Mouse (Mus musculus): ENCODE results near the gene Myzap. TPM values are rescaled to one million over a fixed set of nuclear protein-coding genes. Genes with fewer than 3 reads are reported as not detected.

Myzap gene
- polyA plus RNA-seq, 1 experiment from 2014 or later, result 2.4 TPM

DNA sequence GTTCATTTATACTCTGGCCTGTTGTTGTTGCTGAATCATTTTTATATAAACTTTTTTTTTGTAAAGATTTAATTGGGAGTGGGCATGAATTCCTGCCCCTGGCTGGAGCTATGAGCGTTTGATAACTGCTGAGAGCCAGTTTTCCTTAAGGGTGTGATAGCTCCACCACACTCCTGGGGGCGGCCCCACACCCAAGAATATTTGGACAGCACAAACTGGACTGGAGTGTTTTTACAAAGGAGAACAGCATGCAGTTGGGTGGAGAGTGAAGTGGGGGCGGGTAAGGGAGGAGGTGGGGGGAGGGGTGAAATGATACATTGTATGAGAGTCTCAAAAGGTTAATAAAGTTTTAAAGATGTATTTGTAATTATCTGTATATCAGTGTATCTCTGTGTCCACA lies 24.8 kb downstream of the Myzap start:
- H3K4me2 ChIP-seq (ENCODE audit: low read depth, low read length), result no peak overlapping the region
- H3K27ac ChIP-seq (ENCODE audit: low read depth, low read length), result no peak overlapping the region
- no peaks in the 10 kb centered on the region for H3K36me3 ChIP-seq (ENCODE audit: control insufficient read depth, insufficient read depth, low read length)
- H3K4me3 ChIP-seq (ENCODE audit: low read depth, low read length), result no peak overlapping the region
- no peaks in the 10 kb centered on the region for H3K27me3 ChIP-seq (ENCODE audit: control insufficient read depth, insufficient read depth, low read length)
- no peaks in the 10 kb centered on the region for H3K9me3 ChIP-seq (ENCODE audit: control insufficient read depth, low read length)
- H3K4me1 ChIP-seq (ENCODE audit: control insufficient read depth, insufficient read depth, low read length), result no peaks in the 10 kb centered on the region
- H3K9ac ChIP-seq (replicated peaks; ENCODE audit: low read depth, low read length), result no peak overlapping the region
- no peak for ATAC-seq (ENCODE audit: low read depth)
- 69% methylated on average over 3 of the region's 3 CpGs for WGBS

DNA sequence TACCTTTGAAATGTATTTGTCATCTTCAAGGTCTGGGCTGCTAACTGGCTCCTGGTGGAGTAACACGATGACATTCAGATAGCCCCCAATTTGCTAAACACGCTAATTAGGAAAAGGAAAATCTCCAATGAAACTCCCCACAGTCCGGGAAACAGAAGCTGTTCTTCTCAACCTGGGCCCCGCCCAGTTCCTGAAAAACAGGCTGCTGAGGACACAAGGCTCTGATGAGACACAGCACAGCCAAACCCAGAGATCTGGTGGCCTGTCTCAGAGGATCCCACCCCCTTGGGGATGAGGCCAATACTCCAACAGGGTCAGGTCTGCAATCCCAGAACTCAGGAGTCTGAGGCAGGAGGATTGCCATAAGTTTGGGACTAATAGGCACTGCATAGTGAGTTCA lies 25.4 kb downstream of the Myzap start:
- H3K27me3 ChIP-seq (ENCODE audit: control insufficient read depth, insufficient read depth, low read length), result no peaks in the 10 kb centered on the region
- H3K4me1 ChIP-seq (ENCODE audit: control insufficient read depth, insufficient read depth, low read length), result no peaks in the 10 kb centered on the region
- no peak overlapping the region for H3K4me2 ChIP-seq (ENCODE audit: low read depth, low read length)
- no peak overlapping the region for H3K9ac ChIP-seq (replicated peaks; ENCODE audit: low read depth, low read length)
- 41% methylated on average over 4 of the region's 4 CpGs for WGBS
- no peaks in the 10 kb centered on the region for H3K9me3 ChIP-seq (ENCODE audit: control insufficient read depth, low read length)
- ATAC-seq (ENCODE audit: low read depth), result no peak
- H3K36me3 ChIP-seq (ENCODE audit: control insufficient read depth, insufficient read depth, low read length), result no peaks in the 10 kb centered on the region
- H3K4me3 ChIP-seq (ENCODE audit: low read depth, low read length), result no peak overlapping the region
- H3K27ac ChIP-seq (ENCODE audit: low read depth, low read length), result no peak overlapping the region

DNA sequence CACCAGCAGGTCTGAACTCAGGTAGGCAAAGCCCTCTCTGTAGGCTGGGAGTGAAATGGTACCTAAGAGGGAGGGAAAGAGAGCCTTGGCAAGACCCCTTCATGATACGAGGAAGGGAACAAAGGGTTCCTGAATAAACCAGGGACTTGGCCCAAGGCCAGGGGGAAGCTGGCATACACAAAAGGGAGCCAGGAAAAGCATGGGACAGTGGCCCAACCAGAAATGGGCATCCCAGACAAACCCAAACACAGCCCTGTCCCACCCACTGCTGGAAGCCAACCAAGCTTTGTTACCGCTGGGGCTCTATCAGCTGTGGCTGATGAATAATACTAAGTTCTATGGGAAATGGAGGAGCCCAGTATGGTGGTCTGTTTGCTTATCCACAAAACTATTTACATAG lies 34.4 kb downstream of the Myzap start:
- H3K9me3 ChIP-seq (ENCODE audit: control insufficient read depth, low read length), result no peaks in the 10 kb centered on the region
- H3K9ac ChIP-seq (replicated peaks; ENCODE audit: low read depth, low read length), result no peak overlapping the region
- H3K4me3 ChIP-seq (ENCODE audit: low read depth, low read length), result no peak overlapping the region
- H3K27ac ChIP-seq (ENCODE audit: low read depth, low read length), result no peak overlapping the region
- no peaks in the 10 kb centered on the region for H3K36me3 ChIP-seq (ENCODE audit: control insufficient read depth, insufficient read depth, low read length)
- H3K4me1 ChIP-seq (ENCODE audit: control insufficient read depth, insufficient read depth, low read length), result no peaks in the 10 kb centered on the region
- WGBS, result 44% methylated on average over 2 of the region's 2 CpGs
- H3K27me3 ChIP-seq (ENCODE audit: control insufficient read depth, insufficient read depth, low read length), result no peaks in the 10 kb centered on the region
- no peak; the same call in 1 of the 2 replicates for ATAC-seq (ENCODE audit: low read depth)
- no peak overlapping the region for H3K4me2 ChIP-seq (ENCODE audit: low read depth, low read length)

DNA sequence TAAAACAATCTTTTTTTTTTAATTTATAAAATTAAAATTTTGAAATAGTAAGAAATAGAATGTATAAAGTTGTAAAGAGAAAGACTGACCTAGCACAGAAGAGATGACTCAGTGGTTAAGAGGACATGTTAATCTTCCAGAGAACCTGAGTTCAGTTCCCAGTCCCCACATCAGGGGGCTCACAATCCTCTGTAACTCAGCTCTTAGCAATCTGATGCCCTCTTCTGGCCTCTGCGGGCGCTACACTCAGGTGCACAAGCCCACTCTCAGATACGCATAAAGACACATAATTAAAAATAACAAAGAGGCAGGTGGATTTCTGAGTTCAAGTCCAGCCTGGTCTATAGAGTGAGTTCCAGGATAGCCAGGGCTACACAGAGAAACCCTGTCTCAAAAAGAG lies 38.2 kb downstream of the Myzap start:
- Histone ChIP-seq H3K36me3 (ENCODE audit: control insufficient read depth, insufficient read depth, low read length) (no peaks in the 10 kb centered on the region), H3K9me3 (ENCODE audit: control insufficient read depth, low read length) (no peaks in the 10 kb centered on the region), H3K4me3 (ENCODE audit: low read depth, low read length) (no peak overlapping the region), H3K4me2 (ENCODE audit: low read depth, low read length) (no peak overlapping the region), H3K27ac (ENCODE audit: low read depth, low read length) (no peak overlapping the region), H3K9ac (replicated peaks; ENCODE audit: low read depth, low read length) (no peak overlapping the region), H3K27me3 (ENCODE audit: control insufficient read depth, insufficient read depth, low read length) (no peaks in the 10 kb centered on the region), H3K4me1 (ENCODE audit: control insufficient read depth, insufficient read depth, low read length) (no peaks in the 10 kb centered on the region)
- no peak for ATAC-seq (ENCODE audit: low read depth)
- WGBS, result 96% methylated on average over 3 of the region's 3 CpGs

DNA sequence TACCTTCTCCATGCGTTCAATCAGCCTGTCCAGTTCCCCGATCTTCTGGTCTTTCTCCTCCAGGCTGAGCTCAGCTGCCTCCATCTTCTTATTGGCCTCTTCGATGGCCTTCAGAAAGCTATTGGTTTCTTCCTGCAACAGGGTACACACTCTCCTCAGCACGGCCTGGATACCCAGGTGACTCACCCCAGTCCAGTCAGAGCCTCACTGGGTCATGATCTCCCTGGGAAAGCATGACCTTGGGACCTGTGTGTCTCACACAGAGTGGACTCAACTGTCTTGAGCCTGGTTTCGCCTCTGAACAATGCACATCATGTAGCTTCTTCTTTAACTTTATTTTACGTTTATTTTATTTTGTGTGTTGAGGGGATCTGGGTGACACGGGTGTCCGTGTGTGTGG lies 42.0 kb downstream of the Myzap start:
- ATAC-seq (ENCODE audit: low read depth), result no peak
- no peaks in the 10 kb centered on the region for H3K9me3 ChIP-seq (ENCODE audit: control insufficient read depth, low read length)
- no peak overlapping the region for H3K27ac ChIP-seq (ENCODE audit: low read depth, low read length)
- 91% methylated on average over 8 of the region's 8 CpGs for WGBS
- H3K4me1 ChIP-seq (ENCODE audit: control insufficient read depth, insufficient read depth, low read length), result no peaks in the 10 kb centered on the region
- no peaks in the 10 kb centered on the region for H3K36me3 ChIP-seq (ENCODE audit: control insufficient read depth, insufficient read depth, low read length)
- H3K27me3 ChIP-seq (ENCODE audit: control insufficient read depth, insufficient read depth, low read length), result no peaks in the 10 kb centered on the region
- no peak overlapping the region for H3K9ac ChIP-seq (replicated peaks; ENCODE audit: low read depth, low read length)
- H3K4me2 ChIP-seq (ENCODE audit: low read depth, low read length), result no peak overlapping the region
- H3K4me3 ChIP-seq (ENCODE audit: low read depth, low read length), result no peak overlapping the region

DNA sequence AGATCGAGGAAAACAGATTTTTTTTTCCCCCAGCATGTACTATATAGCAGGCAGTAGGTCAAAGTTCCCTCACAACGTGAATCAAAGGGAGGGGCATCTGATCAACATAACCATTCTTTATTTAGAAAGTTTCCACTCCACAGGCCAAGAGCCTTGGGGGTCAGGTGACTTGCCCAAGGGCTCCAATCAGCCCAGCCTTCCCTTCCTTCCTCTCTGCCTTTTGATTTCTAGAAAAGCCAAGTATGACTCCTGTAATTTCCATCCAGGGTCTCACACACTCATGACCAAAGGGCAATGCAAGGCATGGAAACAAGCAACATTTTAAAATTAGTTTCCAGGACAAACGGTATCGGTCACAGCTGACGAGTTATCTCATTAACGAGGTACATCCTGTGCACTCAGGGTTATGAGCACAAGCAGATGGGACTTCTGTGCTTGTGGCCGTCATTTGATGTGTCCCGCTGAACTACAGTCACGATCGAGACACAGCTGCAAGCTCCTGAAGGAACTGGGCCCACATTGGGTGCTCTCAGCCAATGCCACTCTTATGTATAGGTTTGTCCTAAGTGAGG lies 44.4 kb downstream of the Myzap start:
- H3K4me1 ChIP-seq (ENCODE audit: control insufficient read depth, insufficient read depth, low read length), result no peaks in the 10 kb centered on the region
- WGBS, result 68% methylated on average over 10 of the region's 10 CpGs
- no peak overlapping the region for H3K9ac ChIP-seq (replicated peaks; ENCODE audit: low read depth, low read length)
- no peaks in the 10 kb centered on the region for H3K36me3 ChIP-seq (ENCODE audit: control insufficient read depth, insufficient read depth, low read length)
- H3K27ac ChIP-seq (ENCODE audit: low read depth, low read length), result no peak overlapping the region
- H3K4me3 ChIP-seq (ENCODE audit: low read depth, low read length), result no peak overlapping the region
- no peak overlapping the region for H3K4me2 ChIP-seq (ENCODE audit: low read depth, low read length)
- no peaks in the 10 kb centered on the region for H3K27me3 ChIP-seq (ENCODE audit: control insufficient read depth, insufficient read depth, low read length)
- no peak for ATAC-seq (ENCODE audit: low read depth)
- H3K9me3 ChIP-seq (ENCODE audit: control insufficient read depth, low read length), result no peaks in the 10 kb centered on the region

DNA sequence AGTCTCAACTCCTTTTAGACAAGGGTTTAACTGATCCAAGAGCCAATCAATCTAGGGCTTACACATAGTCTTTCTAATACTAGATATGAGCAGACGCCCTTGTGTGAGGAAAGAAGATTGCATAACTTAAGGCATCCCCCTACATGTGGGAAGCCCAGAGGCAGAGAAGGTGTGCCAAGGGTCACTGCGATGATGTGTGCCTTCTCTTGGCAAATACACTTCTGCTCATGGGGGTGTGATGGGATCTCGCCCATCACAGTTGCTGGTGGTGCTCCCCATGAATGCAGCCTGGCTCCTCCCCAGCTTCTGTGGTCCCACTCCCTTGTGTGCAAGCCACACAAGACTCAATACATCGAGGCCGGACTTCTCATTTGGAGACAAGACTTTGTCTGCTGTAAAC lies 47.3 kb downstream of the Myzap start:
- no peak overlapping the region for H3K4me3 ChIP-seq (ENCODE audit: low read depth, low read length)
- H3K9ac ChIP-seq (replicated peaks; ENCODE audit: low read depth, low read length), result no peak overlapping the region
- ATAC-seq (ENCODE audit: low read depth), result no peak
- no peaks in the 10 kb centered on the region for H3K27me3 ChIP-seq (ENCODE audit: control insufficient read depth, insufficient read depth, low read length)
- H3K9me3 ChIP-seq (ENCODE audit: control insufficient read depth, low read length), result no peaks in the 10 kb centered on the region
- H3K27ac ChIP-seq (ENCODE audit: low read depth, low read length), result no peak overlapping the region
- WGBS, result 84% methylated on average over 5 of the region's 5 CpGs
- H3K4me2 ChIP-seq (ENCODE audit: low read depth, low read length), result no peak overlapping the region
- H3K36me3 ChIP-seq (ENCODE audit: control insufficient read depth, insufficient read depth, low read length), result no peaks in the 10 kb centered on the region
- no peaks in the 10 kb centered on the region for H3K4me1 ChIP-seq (ENCODE audit: control insufficient read depth, insufficient read depth, low read length)

DNA sequence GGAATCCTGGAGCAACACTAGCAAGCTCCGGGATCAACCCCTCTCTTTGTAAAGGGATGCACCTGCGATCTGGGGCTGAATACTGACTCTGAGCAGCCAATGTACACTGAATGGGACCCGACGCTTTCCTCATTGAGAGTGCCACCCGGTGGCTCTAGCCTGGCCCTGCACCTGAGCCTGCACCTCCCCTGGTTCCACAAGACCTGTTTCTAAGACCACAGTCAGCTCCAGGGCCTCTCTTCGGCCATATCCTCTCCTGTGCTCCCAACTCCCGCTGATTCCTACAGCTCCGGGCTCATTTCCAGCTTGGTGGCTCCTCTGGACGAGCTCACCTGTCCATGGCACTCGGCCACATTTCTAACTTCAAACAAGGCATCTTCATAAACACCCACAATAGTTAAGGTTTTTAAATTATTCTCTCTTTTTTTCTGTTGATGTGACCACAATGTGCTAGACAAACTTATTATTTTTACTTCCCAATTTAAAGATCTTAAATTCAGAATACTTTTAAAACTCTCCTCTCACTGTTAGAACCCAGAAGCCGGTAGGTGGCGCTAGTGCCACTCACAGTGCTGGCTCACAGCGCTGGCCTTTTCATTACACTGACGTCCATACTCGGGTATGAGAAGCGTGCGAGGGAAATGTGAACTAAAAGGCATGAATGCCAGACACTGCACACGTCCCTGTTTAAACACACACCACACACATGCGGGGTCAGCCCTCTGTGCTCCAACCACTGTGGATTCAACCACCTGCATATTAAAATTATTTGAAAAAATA lies 48.5 kb downstream of the Myzap start:
- no peaks in the 10 kb centered on the region for H3K27me3 ChIP-seq (ENCODE audit: control insufficient read depth, insufficient read depth, low read length)
- peak; percentile 91 for ATAC-seq (ENCODE audit: low read depth)
- no peak overlapping the region for H3K4me3 ChIP-seq (ENCODE audit: low read depth, low read length)
- no peak overlapping the region for H3K9ac ChIP-seq (replicated peaks; ENCODE audit: low read depth, low read length)
- no peak overlapping the region for H3K4me2 ChIP-seq (ENCODE audit: low read depth, low read length)
- whole genome bisulfite sequencing, result 14% methylated on average over 19 of the region's 19 CpGs
- no peaks in the 10 kb centered on the region for H3K9me3 ChIP-seq (ENCODE audit: control insufficient read depth, low read length)
- no peak overlapping the region for H3K27ac ChIP-seq (ENCODE audit: low read depth, low read length)
- H3K36me3 ChIP-seq (ENCODE audit: control insufficient read depth, insufficient read depth, low read length), result no peaks in the 10 kb centered on the region
- no peaks in the 10 kb centered on the region for H3K4me1 ChIP-seq (ENCODE audit: control insufficient read depth, insufficient read depth, low read length)

DNA sequence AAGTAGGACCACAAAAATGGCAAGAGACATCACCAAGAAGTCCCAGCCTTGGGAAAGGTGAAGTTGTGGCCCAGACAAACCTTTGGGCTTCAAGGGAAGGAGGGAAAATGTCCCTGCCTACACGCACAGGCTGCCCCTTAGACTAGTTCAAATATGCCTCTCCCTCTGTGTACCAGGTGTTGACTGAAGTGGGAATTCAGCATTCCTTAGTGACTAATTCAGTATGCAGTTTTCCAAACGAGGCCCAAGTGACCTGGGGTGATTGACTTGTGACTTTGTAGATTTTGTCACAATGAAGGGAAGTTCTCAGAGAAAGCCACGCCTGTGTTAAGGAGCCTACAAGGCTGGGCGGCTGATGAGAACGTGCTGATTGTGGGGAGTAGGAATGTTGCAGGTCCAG lies 49.9 kb downstream of the Myzap start:
- ATAC-seq (ENCODE audit: low read depth), result no peak
- Histone ChIP-seq H3K9ac (replicated peaks; ENCODE audit: low read depth, low read length) (no peak overlapping the region), H3K4me1 (ENCODE audit: control insufficient read depth, insufficient read depth, low read length) (no peaks in the 10 kb centered on the region), H3K4me3 (ENCODE audit: low read depth, low read length) (no peak overlapping the region), H3K4me2 (ENCODE audit: low read depth, low read length) (no peak overlapping the region), H3K27ac (ENCODE audit: low read depth, low read length) (no peak overlapping the region), H3K27me3 (ENCODE audit: control insufficient read depth, insufficient read depth, low read length) (no peaks in the 10 kb centered on the region), H3K9me3 (ENCODE audit: control insufficient read depth, low read length) (no peaks in the 10 kb centered on the region), H3K36me3 (ENCODE audit: control insufficient read depth, insufficient read depth, low read length) (no peaks in the 10 kb centered on the region)
- WGBS, result 78% methylated on average over 5 of the region's 5 CpGs

Data from neural tube, embryonic 14.5 days (tissue).